Mouse (Mus musculus) spleen, postnatal 4 days (tissue): ENCODE measurements around the gene Ambra1.

ENCODE experiments used
- DNase-seq, 2 experiments: peaks; one replicate each; pipeline ENCODE4 v3.0.0; 2022; ENCODE audit warnings: low spot score in 2 of 2

Gene Ambra1

DNA sequence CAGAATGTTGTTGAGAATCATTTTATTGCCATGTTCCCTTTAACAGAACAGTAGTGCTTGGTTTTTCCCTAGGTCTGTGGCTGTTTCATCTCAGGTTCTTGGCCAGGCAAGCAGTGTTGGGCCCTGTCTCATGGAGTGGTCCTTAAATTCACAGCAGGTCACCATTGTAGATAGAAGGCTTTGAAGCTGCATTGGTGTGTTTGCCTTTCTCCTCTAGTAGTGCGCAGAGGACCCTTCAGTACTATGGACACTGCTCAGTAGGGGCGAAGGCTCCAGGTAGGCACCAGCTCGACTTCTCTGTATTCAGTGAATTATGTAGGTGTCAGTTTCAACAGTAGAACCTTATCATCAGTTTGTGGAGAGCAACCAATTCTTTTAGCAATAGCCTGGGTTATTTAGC is 142.7 kb downstream of the Ambra1 start:
- no peak for DNase-seq

DNA sequence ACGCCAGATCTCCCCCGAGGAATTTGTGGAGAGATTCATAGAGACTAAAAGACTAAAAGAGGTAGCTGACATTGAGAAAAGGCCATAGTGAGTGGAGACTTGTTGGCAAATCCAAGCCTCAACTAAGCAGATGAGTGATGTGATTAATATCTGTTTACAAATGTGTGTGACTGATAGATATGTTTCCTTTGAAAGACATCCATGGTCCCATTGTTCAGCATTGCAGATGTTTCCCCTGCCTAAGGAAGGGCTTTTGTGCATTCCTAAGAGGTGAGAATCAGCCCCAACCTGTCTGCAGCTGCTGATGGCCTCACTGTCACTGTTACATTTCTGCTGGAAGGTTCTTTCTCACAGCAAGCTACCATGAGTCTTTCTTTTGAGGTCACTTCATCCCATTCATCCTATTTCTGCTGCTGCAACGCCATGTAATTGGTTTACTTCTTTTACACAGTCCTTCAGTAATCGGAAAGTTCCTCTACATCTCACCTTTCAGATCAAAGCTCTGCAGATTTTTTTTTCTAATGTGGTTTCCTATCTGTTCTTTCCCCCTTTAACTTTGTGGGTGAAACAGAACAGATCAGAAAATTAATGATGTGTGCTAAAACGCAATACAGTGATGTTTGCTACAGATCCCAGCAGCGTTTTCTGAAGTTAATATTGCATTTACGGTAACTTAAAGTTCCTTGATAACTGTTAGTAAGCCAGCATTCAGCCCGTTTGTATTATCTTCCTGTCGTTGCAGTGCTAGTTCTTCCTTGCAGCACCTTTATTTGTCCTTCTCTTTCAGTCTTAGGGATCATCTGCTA is 146.3 kb downstream of the Ambra1 start:
- no peak for DNase-seq

DNA sequence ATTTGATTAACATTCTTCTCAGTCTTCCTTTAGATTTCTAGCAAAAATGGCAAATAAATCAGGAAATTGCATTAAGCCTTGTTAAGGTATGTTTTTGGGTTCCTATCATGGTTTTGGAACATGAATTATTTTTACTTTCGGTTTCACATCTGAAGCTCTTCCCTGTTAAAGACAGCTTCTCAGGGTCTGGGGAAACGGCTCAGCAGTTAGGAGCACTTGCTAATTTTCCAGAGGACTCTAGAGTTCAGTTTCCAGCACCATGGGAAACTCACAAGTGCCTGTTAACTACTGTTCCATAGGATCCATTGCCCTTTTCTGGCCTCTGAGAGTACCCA is 146.8 kb downstream of the Ambra1 start:
- DNase-seq, result no peak

DNA sequence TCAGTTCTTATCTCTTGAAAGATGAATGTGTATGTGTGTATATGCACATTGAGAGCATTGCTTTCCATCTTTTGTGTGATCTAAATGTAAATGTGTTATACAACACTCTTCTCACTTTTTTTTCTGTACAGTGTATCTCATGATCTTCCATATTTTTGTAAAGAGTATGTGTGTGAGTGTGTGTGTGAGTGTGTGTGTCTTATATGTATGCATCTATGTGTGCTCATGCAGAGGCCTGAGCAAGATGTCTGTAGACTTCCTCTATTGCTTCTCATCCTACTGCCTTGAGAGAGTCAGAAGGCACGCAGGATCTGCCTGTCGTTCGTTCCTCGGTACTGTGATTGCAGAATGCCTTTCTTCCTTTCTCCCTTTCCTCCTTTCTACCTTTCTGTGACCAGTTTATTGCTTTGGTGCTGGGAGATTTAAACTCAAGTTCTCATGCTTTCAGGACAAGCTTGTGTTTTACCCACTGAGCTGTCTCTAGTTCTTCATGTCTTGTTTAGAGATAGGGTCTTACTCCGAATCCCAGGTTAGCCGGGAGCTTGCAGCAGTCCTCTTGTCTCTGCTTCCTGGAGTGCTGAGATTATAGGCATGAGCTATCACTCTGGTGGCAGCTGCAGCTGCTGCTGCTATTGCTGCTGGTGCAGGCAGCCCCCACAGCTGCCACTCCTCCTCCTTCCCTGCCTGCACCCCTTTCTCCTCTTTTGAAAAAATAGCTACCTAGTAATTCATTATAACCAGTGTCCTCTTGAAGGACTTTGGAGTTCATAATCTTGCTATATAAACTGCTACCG is 148.7 kb downstream of the Ambra1 start:
- DNase-seq, result no peak

DNA sequence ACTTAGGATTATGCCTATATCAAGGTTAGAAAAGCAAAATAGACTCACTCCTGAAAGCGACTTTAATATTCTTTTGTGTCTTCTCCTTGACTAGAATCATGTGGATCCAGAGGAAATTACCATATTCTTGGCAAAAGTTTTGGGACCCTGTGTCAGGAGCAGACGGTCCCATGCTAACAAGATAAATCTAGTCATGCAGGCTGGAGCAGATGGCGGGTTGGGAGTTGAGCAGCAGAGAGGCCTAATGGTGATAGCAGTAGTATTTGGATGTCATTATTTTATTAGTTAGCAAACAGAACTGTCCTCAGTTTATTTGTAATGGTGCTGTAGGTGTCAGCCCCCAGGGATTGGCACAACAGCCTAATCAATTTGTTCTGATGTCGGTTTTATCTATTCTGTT is 154.0 kb downstream of the Ambra1 start:
- no peak for DNase-seq

DNA sequence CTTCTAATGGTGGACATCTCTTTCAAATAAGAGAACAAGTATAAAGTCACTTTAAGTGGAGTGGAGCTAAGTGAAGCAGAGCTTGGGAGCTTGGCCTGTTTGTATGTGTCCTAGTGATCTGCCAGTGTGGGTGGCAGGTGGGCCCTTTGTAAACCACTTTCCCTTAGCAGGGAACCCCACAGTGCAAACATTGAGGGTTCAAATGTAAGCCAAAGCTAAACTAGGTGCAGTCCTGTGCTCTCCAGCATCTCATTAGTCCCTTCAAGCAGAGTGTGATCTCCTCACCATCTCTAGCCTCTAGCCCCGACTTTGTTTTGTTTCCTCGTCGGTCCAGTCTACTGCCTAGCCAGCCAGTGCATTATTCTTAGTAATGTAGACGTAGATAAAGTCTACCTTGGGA is 154.7 kb downstream of the Ambra1 start:
- DNase-seq, result no peak

DNA sequence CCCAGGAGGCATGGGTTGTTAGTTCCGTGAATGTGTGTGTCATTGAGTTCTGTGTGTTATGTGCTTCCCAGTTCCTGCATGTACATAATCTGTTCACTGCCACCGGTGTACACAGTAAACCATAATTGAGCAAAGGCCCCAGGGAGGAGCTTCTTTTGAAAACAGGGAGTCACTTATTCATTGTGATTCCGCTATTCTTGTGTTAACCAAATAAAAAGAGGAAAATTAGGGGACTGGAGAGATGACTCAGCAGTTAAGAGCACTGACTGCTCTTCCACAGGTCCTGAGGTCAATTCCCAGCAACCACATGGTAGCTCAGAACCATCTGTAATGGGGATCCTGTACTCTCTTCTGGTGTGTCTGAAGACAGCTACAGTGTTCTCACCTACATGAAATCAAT is 164.8 kb downstream of the Ambra1 start:
- no peak for DNase-seq

DNA sequence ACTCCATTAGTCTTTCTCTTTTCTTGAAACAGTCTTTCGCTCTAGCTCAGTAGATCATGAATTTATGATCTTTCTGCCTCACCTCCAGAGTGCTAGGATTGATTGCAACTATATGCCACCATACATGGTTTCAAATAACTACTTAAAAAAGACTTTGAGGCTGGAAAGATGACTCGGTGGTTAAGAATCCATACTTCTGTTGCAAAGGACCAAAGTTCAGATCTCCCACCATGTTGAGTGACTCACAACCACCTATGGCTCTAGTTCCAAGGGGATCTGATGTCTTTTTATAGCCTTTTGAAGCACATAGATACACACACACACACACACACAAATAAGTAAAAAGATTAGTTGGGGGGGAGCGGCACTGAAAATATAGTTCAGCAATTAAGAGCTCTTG is 165.5 kb downstream of the Ambra1 start:
- DNase-seq, result no peak

DNA sequence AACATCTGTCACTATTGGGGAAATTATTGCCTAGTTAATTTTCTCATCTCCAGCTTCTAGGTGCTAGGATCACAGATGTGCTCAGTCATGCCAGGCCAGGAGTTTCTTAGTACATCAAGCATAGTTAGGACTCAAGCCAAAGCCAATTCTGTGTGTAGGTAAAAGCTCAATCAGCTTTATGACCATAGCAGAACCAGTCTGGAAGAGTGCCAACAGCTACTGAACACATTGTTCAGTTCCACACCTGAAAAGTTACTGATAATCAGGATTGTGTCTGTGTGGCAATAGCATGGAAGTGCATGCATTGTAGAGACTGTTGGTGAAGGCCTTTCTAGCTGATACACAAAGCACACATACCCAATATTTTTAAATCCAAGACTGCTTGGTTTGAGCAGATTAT is 168.0 kb downstream of the Ambra1 start:
- no peak for DNase-seq

DNA sequence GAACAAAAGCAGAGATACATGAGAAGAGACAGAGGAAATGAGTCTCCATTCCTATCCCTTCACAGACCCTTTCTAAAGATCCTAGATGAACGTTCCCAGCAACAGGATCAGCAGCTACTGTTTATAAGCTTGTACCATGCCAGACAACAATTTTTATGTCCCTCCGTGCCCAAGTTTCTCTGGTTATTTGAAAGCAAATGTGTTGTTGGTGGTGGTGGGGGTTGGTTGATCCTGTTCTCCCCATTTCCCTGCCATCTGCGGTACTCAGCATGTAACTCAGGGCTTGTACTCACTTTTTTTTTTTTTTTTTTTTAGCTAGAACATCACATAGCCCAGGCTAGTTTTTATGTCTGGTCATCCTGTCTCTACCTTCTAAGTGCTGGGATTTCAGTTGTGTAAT is 169.2 kb downstream of the Ambra1 start:
- no peak for DNase-seq

DNA sequence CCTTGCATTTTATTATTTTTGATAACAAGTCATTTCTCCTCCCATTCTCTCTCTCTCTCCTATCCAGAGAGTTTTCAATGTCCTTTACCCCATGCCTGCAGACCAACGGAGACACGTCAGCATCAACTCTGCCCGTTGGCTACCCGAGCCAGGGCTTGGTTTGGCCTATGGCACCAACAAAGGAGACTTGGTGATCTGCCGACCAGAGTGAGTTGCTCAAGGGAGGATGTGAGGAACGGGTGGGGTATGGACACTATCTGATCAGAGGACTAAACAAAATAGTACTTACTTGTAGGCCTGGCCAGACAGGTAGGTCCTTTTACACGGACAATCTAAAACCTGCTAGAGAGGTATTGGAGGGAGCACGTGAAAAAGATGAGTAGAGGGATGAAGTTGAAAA is 170.5 kb downstream of the Ambra1 start:
- no peak for DNase-seq

DNA sequence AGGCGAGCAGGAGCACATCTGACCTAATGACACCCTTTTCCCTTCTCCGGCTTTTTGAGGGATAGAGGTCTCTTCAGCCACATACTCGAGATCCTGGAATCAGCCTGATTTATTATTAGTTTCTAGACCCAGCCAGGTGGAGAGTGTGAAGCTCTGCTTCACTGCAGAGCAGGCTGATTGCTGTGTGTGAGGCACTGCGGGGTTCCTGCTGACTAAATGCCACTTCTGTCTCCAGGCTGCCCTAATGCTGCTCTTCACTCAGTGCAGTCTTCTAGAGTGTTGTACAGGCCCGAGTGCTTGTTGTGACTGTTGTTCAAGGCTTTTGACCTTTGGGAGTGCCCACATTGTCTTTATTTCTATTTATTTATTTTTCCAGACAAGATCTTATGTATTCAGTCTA is 172.4 kb downstream of the Ambra1 start:
- DNase-seq, result no peak

DNA sequence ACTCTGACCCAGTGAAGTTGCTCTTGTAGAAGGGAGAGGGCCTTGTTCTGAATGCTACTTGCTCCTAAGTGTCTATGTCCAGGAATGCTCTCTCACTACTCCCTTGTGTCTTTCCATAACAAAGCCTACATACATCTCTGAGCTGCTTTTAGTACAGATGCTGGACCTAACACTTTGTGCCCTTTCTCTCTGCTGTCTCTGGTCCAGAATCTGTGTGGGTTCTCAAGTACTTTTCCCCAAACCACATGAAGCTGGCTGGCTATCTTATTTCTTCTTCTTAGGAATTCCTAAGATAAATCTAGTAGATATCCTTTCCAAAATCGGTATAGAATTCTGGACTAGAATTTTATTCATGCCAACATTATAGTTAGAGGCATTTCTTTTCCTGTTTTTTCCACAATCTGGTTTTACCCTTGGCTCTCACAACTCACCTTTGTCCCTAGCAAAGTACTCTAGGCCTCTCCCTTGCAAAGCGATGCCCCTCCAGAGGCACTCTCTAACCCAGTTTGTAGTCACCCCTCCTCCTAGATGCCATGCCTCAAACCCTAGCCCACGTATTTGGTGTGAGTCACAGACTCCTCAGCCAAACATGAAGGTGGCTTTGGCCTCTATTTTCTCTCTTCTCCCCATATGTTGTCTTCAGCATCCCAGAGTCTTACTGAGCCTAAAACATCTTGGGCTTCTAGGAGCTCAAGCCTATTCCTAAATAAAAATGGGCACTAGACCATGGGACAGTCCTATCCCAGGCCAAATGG is 173.4 kb downstream of the Ambra1 start:
- no peak for DNase-seq

DNA sequence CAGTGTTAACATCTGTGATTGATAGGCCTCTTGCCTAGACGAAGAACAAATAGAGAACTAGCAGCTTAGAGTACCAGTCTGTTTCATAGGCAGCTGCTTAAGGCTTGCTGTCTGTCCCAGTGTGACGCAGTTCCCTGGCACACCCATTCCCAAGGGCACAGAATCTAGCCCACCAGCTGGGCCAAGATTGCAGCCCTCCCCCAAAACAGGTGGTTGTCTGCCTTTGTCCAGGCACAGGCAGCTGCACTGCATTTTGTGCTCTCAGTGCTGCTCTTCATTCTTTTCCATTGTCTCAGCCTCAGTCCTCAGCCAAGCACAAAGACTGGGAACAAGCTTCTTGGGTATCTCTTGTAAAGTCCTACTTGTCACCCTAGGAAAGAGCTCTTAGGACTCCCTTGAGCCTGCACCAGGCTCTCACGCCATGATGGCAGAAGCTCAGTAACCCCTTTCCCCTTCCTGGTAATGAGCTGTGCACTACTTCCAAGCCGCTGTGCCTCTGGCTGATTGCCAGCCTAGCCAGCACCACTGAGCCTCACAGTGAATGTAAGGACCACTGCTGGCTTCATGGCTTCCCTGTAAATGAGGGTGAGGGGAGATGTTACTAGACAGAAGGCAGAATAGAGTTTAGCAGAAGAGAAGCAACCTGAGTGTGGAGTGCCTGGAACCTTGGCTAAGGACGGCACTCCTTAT is 174.8 kb downstream of the Ambra1 start:
- DNase-seq, result no peak

DNA sequence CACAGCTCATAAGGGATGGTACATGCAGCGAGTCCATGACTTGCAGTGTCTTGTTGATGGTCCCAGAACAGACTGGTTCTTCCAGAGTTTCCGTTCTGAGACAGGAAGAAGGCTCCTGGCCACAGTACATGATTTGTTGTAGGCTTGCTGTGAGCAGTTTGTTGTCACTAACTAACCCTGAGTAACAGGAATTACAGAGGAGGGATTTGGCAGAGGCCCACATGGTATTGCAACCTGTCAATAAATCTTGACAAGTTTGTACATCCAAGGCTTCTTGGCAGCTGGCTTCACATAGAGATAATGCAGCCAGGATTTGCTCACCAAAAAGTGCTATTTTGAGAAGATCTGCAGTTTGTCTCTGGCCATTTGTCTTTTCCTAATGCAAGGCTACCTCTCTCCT is 176.2 kb downstream of the Ambra1 start:
- DNase-seq, result no peak

DNA sequence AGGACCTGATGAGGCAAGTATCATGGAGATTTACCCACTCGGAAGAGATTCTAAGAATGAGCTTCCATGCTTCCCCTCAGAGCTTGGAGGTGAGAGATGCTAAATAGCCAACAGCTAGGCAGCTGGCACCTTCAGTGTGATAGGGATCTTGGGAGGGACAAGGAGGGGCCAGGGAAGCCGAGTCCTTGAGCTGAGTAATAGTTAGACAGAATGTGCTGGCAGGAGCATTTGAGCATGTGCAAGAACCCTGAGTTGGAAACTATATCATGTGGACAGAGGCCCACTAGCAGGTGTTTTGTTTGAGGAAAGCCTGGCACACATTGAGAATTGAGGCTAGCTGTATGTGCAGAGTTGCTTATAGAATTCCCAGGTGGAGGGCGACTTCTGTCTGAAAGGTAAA is 182.7 kb downstream of the Ambra1 start:
- DNase-seq, result no peak

DNA sequence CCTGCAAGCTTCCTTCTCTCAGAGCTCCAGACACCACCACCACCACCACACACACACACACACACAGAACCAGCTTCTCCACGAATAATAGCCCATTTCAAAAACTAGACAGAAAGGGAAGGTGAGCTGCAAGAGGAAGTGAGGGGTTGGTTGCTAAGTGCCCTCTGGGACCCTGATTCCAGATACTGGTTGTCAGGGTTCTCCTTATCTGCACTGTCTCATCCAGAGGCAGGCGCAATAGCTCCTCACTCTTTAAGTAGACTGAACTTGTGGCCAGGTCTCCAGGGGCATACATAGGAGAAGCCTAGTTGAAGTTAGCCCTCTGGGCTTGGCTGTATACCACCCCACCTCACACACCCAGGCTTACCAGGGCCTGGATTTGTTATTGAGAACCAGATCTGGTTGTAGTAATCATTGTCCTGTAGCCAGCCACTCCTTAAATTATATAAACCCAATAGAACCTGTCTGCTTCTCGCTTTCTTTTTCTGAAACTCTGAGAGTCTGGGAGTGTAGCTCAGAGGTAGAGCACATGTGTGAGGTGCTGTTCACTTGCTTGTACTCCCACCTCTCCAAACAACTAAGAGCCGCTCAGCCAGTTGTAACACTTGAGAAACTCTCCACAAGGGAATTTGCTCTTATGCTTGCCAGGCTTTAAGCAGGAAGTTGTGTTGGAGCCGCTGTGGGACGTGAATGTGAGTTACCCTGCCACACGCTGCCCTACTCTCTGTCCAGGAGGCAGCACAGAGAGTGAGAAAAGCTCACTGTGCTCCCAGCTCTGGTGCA is 183.6 kb downstream of the Ambra1 start:
- DNase-seq, result no peak

DNA sequence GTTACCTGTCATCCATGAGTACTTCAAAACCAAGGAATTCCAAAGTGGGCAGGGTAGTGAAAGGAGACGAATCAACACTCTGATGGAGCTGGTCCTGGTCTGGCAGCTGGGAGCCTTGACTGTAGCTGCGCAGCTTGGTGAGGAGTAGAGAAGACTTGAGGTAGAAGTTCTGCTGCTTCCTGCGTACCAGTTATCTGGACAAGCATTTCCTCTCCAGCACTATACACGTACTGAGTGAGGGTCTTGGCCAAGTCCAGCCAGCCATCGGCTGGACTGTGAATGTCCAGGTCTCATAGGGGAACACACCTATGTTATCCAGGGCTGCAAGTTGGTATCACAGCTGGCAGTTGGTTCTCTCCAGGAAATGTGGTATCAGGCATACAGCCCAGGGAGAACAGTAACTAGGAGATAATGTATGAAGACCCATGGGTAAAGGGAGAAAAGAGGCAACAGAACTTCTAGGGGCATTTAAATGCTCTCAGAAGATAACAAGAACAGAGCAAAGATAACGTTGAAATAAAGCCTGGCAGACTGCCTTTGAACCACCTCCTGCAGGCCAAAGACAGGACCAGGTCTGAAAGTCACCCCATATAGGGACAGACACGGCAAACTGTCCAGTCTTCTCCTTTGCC is 186.5 kb downstream of the Ambra1 start:
- no peak for DNase-seq

DNA sequence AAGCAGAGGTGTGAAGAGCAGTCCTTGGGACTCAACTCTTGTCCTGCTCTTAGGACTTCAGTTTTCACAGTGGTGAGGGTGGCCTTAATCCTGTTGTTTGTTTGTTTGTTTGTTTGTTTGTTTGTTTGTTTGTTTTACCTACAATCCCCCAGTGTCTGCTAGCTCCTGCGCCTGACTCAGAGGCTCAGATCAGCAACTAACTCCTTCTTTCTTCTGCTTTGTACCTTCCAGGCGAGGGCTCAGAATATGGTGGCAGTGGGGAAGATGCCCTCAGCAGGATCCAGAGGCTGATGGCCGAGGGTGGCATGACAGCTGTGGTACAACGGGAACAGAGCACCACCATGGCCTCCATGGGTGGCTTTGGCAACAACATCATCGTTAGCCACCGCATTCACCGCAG is 187.2 kb downstream of the Ambra1 start:
- DNase-seq, result no peak

DNA sequence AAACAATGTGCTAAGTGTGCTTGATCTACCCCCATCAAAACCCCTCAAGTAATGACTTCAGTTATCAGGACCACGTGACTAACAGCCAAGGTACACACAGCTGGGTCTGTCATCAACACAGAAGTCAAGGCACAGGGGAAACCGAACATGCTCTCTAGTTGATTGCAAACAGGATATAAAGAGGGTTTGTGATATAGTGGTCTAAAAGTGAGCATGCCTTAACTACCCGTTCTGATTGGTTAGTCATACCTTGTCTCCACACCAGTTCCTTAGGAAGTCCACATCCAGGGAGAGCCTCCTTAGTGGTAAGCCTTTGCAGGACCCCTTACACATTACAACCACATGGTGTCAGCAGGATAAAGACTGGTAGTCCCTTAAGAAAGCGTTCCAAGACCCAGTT is 190.2 kb downstream of the Ambra1 start:
- DNase-seq, result peak in 1 of 2 experiments; percentile 28
